Mouse (Mus musculus) spleen, embryonic (tissue): ENCODE results near the gene Gm14180.
"Not testable (repeated sequence)": the region's sequence is repeated elsewhere in the genome, so short reads cannot be mapped to it uniquely, and the experiment has no call there.

Experiments
- CTCF ChIA-PET: fragments of 350-600 bp; sonication (Branson Sonifier 250); formaldehyde crosslinking; loops from one replicate; lab custom pipeline; 2022; lab: Charles Lee

Gm14180 gene

GRCm38 (mm10) chr11:99734190-99734589, at the start of gene Gm14180:
TSS of gene Gm14180 (minus strand) at chr11:99734290.
- CTCF ChIA-PET = no interaction called here

DNA sequence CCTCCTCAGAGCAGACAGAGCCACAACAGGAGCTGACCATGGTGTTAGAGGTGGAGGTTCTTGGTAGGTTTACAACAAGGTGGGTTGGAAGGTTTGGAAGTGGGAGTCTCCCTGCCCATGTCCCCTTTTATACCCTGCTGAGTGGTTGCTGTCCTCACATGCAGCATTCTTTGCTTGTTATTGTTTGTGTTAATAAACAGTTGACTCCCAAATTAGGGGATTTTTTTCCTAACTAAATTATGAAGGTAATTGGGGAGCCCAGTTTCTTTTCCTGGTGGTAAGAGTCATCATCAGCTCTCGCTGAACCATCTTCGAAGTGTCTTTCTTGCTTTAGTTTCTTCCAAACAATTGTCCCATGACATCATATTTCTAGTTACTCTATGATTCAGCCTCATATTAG, 46.5 kb upstream of the Gm14180 start, which contains the start of gene Krtap4-8:
TSS of gene Krtap4-8 (minus strand) at position 101 of the 400 bp plus-strand sequence.
- CTCF ChIA-PET = no interaction called here

DNA sequence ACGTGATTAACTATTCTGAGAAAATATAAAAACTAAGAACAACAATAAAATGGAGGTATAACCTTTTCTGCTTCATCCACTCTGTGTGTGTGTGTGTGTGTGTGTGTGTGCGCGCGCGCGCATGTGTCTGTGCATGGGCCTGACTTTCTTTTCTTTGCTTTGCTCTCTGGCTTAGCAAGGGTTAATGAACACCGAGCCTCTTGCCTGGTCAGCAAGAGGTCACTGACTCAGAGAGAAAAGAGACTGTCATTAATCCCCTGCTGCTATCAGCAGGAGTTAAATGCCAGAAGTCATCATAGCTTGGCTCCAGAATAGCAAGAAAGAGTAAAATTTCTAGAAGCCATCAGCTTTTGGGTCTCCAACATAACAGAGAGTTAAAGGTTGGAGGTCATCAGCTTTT, 44.3 kb upstream of the Gm14180 start:
- CTCF ChIA-PET = no interaction called here

DNA sequence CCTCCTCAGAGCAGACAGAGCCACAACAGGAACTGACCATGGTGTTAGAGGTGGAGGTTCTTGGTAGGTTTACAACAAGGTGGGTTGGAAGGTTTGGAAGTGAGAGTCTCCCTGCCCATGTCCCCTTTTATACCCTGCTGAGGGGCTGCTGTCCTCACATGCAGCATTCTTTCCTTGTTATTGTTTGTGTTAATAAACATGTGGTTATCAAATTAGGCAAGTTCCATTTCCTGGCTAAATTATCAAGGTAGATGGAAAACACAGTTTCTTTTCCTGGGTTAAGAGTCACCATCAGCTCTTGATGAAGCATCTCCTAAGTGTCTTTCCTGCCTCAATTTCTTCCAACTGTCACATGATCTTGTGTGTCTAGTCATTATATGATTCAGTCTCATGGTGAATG, 38.7 kb upstream of the Gm14180 start, which contains the start of gene Gm11595:
TSS of gene Gm11595 (minus strand) at position 101 of the 400 bp plus-strand sequence.
- CTCF ChIA-PET = not testable (repeated sequence)

- CTCF ChIA-PET = no interaction called here
Measured at GRCm38 (mm10) chr11:99768410-99768809, 34.3 kb upstream of the Gm14180 start.

GRCm38 (mm10) chr11:99758877-99759276, 24.8 kb upstream of the Gm14180 start:
- CTCF ChIA-PET = no interaction called here

DNA sequence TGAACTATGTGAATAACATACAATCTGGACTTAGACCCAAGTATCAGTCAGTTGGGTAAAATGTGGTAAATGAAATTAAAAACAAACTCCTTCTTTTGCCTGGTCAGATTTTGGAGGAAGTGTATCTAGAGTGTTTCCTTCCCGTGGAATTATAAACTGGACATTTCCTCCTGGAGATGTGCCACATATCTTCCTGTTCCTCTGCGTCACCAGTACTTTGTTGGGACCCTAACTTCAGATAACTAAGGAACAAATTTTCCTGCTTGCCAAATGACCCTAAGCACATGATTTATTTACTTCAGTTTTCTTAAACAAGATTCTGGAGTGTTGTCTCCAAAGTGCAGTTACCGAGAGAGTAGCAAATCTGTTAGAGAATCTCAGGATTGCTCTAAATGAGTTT, 9.9 kb upstream of the Gm14180 start:
- CTCF ChIA-PET = no interaction called here

GRCm38 (mm10) chr11:99724061-99724460, 10.0 kb downstream of the Gm14180 start:
- CTCF ChIA-PET = no interaction called here

DNA sequence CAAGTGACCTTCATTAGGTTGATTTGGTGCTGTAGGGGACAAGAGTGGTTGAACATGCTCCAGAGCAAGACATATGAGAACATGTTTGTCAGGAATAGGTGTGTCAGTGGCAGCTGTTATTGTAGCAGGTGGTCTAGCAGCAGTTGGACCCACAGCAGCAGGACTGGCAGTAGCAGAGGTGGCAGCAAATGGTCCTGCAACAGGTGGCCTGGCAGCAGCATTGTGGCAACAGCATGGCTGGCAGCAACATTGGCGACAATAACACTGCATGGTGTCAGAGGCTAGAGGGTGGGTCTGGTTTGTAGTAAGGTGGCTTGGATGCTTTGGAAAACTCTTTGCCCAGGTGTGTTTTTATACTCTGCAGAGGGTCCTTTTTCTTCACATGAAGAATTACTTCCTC, 15.3 kb downstream of the Gm14180 start:
- CTCF ChIA-PET = no interaction called here

- CTCF ChIA-PET = no interaction called here
Measured at GRCm38 (mm10) chr11:99690463-99690862, 43.6 kb downstream of the Gm14180 start, which contains the start of gene Gm14190. TSS of gene Gm14190 (minus strand) at chr11:99690740.

DNA sequence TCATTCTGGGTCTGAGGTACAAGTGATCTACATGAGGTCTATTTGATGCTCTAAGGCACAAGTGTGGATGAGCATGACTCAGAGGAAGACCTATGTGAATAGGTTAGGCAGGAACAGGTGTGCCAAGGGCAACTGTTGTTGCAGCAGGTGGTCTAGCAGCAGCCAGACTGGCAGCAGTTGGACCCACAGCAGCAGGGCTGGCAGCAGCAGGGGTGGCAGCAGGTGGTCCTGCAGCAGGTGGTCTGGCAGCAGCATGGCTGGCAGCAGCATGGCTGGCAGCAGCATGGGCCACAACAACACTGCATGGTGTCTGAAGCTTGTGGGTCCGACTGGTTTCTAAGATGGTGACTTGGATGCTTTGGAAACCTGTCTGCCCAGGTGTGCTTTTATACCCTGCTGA, 48.9 kb downstream of the Gm14180 start:
- CTCF ChIA-PET = not testable (repeated sequence)
